Mouse (Mus musculus): ENCODE results near the gene Chaf1a.
"Not testable (repeated sequence)": the region's sequence is repeated elsewhere in the genome, so short reads cannot be mapped to it uniquely, and the experiment has no call there.

Gene Chaf1a

DNA sequence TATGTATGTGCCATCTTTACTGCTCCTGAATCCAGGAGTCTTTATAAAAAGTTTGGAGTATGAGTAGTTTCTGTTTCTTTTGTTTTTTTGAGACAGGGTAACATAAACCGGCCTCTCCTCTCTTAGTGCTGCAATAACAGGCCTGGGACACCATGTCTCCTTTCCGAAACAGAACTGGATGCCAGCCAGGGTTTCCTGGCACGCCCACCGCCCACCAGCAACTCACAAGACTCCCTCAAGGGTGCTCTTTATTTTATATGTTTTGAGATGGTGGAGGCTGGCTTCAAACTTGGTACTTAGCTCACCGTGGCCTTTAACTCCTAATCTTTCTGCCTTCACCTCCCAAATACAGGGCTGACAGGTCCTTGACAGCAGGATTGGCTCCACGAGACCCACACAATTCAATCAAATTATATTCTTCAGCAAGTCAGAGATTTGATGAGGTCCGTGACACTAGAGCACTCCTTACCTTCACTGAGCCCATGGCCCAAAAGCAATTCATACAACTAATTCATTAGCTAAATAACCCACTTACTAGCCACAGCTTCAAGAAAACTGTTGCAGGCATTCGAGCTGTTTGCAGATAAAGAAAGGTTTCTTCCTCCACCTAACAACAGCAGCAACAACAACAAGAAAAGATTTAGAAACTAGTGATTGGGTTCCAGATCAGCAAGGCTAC is 1.5 kb upstream of the Chaf1a start:
- no peak for DNase-seq (ENCODE audit: low spot score)

DNA sequence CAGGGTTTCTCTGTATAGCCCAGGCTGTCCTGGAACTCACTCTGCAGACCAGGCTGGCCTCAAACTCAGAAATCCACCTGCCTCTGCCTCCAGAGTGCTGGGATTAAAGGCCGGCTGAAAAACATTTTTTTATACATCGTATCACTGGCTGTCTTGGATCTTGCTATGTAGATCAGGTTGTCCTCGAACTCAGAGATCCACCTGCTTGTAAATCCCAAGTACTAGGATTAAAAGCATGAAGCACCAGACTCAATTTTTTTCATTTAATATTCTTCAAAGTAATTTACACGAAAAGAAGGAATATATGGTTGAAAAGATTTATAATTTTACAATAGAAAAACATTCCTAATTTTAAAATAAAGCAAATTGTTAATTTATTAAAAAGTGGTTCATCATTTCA is 894 bp upstream of the Chaf1a start:
- no peak for DNase-seq (ENCODE audit: low spot score)

DNA sequence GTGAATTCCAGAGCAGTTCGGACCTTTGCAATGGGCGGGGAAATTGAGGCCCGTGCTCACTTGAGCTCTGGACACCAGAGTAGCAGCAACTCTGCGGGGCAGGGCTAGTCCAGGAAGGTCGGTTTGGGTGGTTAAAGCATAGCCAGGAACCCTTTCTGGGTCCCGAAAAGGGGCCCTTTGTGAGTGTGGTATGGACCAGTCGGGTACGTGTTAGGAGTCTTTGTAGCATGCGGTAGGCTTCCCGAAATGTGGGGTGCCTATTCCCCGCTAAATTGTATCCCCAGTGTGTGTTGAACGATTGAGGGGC is 571 bp downstream of the Chaf1a start:
- DNase-seq (ENCODE audit: low spot score): no peak

DNA sequence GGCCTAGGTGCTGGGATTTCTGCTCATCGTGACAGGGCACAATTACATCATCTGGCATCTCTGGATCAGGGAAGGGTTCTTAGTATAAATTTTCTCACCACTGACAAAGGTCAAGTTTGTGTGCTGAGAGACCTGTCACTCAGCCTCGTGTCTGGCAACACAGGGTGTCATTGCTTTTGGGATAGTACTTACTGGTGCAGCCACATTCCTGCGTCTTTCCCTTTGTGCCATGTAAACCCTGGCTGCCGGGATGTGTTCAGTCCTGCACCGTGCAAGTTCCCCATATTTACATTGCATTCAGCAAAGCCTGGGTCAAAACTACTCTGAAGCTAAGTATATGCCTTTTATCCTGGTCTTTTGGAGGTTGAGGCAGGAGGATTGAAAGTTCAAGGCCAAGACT is 11.1 kb downstream of the Chaf1a start:
- no peak for DNase-seq (ENCODE audit: low spot score)

DNA sequence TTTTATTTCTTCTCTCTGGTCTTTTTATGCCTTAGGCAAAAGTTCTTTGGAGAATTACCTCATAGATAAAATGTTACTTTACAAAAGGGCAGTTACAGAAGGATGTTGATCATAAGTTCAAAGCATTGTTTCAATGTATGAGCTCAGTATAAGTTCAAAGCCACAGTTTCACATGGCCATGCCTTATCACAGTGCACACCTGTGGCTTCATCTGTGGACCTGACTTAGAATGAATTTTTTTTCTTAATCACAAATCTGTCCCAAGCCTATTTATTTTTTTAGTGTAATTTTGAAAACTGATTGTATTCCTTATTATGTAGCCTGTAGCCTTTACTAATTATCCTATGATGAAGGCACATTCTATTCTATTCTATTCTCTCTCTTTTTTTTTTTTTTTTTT is 14.7 kb downstream of the Chaf1a start:
- no peak for DNase-seq (ENCODE audit: low spot score)

DNA sequence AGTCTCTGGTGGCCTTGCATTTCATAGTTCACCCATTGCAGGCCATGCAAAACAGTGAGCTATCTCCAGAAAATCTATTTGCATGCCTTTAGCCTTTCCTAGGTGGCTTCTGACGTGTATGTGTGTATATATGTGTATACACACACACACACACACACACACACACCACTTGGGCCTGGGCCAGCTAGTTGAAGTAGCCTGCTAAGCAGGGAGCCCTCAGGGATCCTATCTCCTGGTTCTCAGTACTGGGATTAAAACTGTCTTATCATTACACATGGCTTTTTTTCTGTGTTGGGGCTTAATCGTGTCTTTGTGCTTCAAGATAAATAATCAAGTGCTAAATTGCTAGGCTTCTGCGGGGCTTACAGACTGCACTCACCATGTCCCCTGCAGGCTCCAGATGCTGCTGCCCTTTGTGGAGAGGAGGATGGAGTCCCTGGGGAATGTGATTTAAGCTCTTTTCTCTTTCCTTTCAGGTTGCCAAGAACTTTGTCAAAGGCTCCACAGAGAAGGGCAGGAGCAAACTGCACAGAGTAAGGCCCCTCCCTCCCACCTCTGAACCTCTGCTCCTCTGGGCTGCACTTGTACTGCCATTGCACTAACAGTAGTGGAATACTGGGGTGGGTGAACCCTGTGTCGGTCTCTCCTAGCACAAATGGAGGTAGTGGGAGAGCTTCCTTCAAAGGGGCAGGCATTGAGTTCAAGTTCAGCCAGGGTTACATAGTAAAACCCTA is 15.9 kb downstream of the Chaf1a start:
- no peak for DNase-seq (ENCODE audit: low spot score)

DNA sequence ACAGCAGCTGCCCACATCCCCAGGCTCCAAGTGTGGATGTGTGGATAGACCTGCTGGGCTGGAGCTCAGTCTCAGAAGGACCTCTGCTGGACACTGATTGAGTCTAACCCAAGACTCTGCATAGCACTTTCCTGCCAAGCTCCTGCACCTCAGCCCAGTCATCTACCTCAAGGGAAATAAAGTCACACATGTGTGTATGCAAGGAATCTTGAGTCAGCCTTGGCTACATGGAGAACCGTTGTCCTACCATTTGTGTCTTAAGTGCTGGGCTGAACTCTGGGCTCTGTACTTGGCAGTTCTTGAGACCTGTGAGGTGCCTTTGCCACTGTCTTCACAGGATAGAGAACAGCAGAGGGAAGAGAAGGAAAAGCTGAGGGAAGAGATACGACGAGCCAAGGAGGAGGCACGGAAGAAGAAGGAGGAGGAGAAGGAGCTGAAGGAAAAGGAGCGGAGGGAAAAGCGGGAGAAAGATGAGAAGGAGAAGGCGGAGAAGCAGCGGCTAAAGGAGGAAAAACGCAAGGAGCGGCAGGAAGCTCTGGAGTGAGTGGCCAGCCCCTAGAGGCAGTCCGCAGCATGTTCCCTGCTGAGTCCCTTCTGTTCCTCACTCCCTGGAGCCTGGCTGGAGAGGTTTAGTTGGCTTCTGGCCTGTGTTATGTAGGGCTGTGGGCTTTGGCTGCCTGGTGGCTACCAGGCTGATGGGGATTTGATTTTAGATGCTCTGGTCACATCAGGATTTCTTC is 17.3 kb downstream of the Chaf1a start:
- no peak for DNase-seq (ENCODE audit: low spot score)

DNA sequence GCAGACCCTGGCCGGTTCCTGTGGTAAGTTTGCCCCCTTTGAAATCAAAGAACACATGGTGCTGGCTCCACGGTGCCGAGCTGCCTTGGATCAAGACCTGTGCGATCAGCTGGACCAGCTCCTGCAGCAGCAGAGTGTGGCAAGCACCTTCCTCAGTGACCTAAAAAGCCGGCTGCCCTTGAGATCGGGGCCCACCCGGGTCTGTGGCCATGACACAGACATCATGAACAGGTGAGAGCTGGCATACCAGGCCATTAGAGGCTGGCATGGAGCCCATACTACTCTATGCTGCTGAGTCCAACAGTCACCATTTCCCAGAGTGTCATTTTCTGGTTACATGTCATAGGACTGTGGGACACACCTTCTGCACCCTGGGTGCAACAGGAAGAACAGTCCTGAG is 21.8 kb downstream of the Chaf1a start:
- DNase-seq (ENCODE audit: low spot score): no peak

DNA sequence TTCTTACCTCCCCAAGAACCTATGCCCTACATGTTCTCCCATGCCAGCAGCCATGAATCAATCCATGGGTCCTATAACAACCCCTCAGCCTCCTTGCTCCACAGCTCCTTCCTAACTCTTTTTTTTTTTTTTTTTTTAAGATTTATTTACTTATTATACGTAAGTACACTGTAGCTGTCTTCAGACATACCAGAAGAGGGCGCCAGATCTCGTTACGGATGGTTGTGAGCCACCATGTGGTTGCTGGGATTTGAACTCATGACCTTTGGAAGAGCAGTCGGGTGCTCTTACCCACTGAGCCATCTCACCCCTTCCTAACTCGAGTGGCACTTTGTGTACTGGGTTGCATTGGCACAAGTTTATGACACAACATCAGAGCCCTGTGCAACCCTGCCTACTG is 25.5 kb downstream of the Chaf1a start:
- not testable (repeated sequence) for DNase-seq (ENCODE audit: low spot score)

DNA sequence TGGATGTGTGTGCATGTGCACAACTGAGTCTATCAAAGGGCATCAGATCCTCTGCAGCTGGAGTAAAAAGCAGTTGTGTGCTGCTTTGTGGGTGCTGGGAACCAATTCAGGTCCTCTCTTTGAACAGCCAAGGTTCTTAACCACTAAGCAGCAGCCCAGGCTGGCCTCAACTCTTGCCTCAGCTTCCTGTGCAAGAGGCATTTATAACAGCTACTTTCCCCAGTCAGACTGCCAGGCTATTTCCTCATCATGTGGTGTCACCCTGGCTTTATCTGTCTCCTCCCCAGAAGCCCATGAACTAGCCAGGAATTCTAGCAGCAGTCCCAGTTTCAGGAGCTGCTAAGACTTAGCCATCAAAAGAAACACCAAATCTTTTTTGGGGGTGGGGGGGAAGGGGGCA is 26.2 kb downstream of the Chaf1a start:
- no peak for DNase-seq (ENCODE audit: low spot score)

DNA sequence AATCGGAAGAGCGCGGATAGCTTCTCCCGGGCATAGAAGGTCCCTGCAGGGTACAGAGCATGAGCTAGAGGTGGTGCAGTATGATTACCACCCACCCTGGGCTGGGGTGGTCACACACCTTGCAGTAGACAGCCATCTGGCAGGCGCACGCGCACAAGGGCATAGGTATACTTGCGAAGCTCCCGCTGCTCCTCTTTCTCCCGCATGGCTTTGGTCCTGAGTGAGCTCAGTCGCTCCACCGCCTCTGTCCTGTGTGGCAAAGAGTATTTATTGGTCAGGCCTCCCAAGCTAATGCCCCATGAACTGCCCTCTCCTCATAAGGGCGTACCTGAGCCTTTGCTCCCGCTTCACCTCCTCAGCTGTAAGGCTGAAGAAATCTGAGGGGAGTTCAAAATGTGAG is 28.8 kb downstream of the Chaf1a start:
- no peak for DNase-seq (ENCODE audit: low spot score)

DNA sequence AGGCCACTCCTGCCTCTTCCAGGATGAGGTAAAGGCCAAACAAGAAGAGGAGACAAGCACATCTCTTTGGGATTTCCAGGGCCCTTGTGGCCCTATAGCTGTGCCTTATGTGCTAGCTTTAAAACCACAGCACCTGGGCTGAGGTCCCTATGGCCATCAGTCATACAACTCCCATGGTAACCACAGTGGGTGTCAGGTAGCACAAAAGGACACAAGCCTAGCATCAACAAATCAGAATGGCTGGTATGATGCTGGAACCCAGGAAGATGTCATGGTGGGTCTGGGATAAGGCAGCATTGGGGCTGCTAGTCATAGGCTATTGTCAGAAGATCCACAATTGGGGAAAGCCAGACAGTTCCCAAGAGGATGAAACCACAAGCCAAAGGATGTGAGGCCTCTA is 30.9 kb downstream of the Chaf1a start:
- DNase-seq (ENCODE audit: low spot score): no peak

DNA sequence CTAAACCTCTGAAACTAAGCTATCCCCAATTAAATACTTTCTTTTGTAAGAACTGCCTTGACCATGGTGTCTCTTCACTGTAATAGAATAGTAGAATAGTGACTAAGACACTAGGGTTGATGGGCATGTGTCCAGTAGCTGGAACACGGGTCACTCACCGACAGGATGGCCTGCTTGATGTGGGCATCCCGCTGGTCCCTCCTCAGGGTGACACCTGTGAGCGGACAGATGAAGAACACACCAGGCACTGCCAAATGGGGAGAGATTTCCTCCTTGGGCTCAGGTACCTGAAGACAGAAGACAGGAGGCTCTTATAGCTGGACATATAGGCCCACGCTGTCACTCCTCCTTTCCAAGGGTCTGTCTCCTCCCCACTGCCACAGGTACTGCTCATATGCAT is 32.0 kb downstream of the Chaf1a start:
- no peak for DNase-seq (ENCODE audit: low spot score)

DNA sequence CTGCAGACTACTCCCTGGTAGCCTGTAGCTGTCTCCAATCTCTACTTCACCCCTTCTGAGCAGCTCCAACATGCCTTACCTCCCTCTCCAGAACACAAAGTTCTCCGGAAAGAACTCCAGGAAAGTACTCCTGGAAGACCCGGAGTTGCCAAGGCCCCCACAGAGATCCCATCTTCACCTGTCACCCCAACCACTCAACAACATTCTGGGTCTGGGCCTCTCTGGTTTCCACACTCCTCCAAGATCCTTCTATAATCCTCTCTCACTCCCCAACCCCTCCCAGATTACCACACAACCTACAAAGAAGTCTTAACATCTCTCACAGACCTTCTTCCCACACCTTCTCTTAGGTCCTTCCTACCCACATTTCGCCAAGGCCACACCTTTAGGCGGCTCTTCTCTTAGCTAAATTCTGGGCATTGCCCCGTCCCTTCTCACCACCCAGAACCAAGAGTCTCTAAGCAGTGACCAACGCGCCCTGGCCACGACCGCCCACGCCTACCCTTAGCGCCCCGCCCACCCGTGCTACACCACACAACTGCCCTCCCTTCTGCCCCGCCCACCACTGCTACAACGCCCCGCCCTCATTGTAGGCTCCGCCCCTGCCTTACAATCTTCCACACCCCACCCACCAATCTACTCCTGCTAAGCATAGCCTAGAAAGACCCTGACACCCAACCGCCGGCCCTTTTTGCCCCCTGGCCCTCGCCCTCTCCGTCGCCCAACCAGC is 34.0 kb downstream of the Chaf1a start:
- peak; percentile 77 for DNase-seq (ENCODE audit: low spot score)

DNA sequence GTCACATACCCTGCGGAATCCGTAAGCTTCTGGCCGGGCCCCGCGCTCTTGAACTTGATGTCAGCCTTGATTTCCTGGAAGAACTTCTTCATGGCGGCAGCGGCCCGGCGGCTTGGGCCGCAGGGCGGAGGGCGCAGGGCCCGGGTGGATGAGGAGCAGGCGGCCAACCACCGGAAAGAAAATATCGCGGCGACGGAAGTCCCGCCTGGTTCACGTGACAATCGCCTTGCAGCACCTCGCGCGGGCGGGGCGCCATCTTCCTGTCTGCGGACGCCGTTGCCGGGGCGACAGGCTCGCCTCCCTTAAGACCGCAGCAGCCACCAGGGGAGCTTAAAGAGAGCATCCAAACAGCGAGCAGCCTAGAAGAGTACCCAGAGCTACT is 34.6 kb downstream of the Chaf1a start, which contains the start of gene Ubxn6:
TSS of gene Ubxn6 (minus strand) at position 202 of the 382 bp plus-strand sequence.
- DNase-seq (ENCODE audit: low spot score): peak; percentile 99

DNA sequence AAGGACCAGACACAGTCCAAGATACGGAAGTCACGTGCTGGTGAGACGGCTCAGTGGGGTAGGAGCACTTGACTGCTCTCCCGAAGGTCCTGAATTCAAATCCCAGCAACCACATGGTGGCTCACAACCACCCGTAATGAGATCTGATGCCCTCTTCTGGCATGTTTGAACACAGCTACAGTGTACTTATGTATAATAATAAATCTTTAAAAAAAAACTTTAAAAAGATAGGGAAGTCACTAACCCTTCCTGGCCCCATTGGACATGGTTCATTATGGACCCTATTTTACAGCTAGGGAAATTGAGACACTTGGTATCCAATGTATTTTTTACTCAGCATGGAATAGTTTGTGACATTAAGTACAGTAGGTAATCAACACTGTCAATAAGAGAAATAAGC is 37.3 kb downstream of the Chaf1a start:
- no peak for DNase-seq (ENCODE audit: low spot score)

DNA sequence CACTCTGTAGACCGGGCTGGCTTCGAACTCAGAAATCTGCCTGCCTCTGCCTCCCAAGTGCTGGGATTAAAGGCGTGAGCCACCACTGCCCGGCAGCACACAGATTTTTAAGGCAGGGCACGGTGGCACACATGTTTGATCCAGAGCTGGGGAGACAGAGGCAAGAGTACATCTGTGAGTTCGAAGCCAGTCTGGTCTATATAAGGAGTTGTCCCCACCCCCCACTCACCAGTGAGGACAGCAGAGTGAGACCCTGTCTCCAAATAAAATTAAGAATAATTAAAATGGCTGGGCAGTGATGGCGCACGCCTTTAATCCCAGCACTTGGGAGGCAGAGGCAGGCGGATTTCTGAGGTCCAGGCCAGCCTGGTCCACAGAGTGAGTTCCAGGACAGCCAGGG is 38.1 kb downstream of the Chaf1a start:
- not testable (repeated sequence) for DNase-seq (ENCODE audit: low spot score)

DNA sequence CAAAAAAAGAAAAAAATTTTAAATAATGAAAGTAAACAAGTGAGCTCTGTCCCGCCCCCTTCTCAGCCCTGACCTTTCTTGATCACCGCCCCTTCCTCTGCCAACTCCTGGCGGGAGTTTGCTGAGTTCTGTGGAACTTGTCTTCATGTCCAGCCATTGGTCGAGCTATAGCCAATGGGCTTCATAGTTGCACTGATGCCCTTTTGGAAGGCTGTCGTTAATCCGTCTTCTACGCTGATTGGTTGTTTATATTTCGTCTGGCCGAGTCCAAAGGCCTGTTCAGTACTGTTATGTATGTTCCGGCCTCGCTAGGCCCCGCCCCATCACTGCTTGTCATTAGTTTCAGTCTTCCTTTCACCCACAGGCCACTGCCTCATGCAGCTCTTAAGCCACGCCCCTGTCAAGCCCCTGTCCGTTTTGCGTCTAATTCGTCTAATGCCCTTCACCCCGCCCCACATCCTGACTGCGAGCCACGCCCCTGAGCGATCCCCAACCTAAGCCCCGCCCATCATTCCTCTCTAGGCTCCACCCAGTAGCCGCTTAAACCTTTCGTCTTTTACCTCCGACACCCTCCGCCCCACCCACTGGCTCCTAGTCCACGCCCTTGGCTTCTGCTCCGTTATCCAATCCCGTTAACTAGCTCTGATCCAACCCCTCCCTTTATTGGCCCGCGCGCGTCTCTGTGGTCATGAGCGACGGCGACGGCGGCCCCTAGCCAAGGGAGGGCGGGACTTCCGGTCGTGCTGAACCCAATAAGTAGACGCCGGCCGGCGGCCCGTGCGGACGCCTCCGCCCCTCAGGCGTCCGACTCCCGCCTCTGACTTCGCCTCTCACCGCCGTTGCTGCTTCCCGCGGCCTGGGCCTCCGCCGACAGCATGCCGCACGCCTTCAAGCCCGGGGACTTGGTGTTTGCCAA is 38.9 kb downstream of the Chaf1a start, which contains the start of gene Hdgfl2:
TSS of gene Hdgfl2 (plus strand) at position 755 of the 916 bp plus-strand sequence.
- DNase-seq (ENCODE audit: low spot score): peak; percentile 100

DNA sequence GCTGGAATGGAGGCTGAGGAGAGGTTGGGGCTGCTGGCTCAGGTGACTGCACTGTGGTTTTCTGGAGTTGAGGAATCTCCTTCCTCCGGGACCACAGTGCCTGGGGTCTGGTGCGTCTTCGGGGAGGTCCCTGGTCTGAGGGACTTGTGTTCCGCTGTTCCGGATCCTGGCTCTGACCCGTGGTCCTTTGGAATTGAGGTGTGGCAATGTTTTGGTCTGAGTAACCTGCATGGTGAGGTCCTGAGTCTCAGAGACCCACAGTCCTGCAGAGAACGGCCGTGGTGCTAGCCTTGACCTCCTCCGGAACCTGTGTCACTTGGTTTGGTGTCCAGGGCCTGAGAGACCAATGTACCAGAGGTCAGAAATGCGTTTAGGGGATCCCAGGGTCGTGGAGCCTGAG is 39.7 kb downstream of the Chaf1a start:
- no peak for DNase-seq (ENCODE audit: low spot score)

DNA sequence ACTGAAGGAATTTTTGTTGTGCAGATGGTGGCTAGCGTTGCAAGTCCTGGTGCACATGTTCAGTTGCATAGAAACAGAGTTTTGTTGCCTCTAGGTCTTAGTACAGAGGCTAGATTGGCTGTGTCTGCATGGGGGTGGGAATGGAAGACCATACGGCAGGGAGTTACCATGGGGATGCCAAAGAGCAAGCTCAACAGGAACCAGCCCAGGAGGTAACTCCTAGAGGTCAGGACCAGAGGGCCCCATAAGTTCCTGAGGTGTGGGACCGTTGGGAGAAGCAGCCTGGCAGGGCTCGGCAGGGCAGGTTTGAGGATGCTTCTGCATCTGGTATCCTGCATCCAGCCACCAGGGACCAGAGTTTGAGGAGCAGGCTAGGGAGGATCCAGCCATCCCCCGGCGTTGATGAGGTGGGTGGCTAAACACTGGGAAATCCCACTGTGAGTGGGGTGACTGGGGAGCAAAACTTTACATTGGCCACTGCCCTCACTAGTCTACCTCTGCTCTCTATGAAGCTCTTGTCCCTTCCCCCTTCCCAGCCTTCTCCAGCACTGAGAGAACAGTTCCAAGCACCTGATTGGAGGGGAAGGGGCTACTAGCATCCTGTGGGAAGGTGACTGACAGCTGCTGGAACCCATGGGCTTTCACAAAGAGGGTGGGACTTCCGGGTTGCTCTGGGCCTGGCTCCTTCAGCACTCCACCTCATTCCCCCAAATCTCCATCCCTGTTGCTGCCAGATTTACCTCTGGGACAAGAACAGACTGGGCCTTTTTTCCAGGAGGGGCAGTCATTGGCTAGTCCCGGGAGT is 40.7 kb downstream of the Chaf1a start:
- no peak for DNase-seq (ENCODE audit: low spot score)

DNA sequence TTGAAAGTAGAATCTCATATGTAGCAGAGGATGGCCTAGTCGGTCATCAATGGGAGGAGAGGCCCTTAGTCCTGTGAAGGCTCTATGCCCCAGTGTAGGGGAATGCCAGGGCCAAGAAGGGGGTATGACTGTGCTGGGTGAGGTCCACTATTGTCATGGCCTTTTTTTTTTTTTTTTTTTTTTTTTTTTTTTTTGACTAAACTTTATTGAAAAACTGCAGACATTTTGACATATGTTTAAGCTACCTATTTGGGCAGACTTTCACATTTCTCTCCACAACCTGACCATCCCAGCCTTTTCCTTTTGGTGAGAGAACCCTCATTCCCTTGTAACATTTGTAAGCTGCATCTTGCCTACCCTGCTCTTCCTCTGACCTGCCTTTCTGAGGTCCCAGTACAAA is 52.1 kb downstream of the Chaf1a start:
- DNase-seq (ENCODE audit: low spot score): no peak
